Mouse (Mus musculus) brain, embryonic 14.5 days (tissue): Measurements from ENCODE around the gene Gm28053.

Source experiments
- CTCF ChIP-seq: fragments of 200-500 bp; IDR thresholded peaks from 2 replicates; pipeline ENCODE4 v1.5.1; 2012; ENCODE audit warnings: inconsistent platforms, mild to moderate bottlenecking, moderate library complexity, borderline replicate concordance; ENCODE audit not compliant: insufficient read depth, insufficient read length; ENCODE audit errors: extremely low read depth
- POLR2A ChIP-seq: fragments of 200-500 bp; IDR thresholded peaks from 2 replicates; pipeline ENCODE4 v1.6.1; 2012; ENCODE audit warnings: mild to moderate bottlenecking, inconsistent platforms, borderline replicate concordance; ENCODE audit not compliant: poor library complexity, insufficient read depth, insufficient read length, severe bottlenecking; ENCODE audit errors: extremely low read depth

- TF ChIP-seq POLR2A (no peak), CTCF (no peak)
Observed at GRCm38 (mm10) chr6:48738961-48739779, 20.8 kb downstream of the Gm28053 start, which contains the start of gene Gimap1.
